Mouse (Mus musculus): ENCODE results near the gene Gm44502. TPM values are rescaled to one million over a fixed set of nuclear protein-coding genes. Genes with fewer than 3 reads are reported as not detected.
A peak's percentile ranks its signal among the peaks of the same experiment; 100 is the strongest.

Gene Gm44502
- total RNA-seq (2015; ENCODE audit: low replicate concordance), result 3.4 TPM in 1 of 2 replicates, not detected in the other
- 0.51 TPM in 1 of 2 replicates, not detected in the other for total RNA-seq (2017; ENCODE audit: low replicate concordance)

GRCm38 (mm10) chr15:89429352-89430221, at the start of gene Gm44502, which contains the start of the genes C730034F03Rik and Chkb:
TSS of gene Gm44502 (minus strand) at chr15:89429696.
TSS of gene C730034F03Rik (plus strand) at chr15:89429589.
TSS of gene Chkb (minus strand) at chr15:89429908.
- ATAC-seq (replicated peaks; ENCODE audit: low FRiP score, poor library complexity, severe bottlenecking), result peak; percentile 91

GRCm38 (mm10) chr15:89478622-89479021, 49.1 kb upstream of the Gm44502 start:
- no peak for ATAC-seq (replicated peaks; ENCODE audit: low FRiP score, poor library complexity, severe bottlenecking)

DNA sequence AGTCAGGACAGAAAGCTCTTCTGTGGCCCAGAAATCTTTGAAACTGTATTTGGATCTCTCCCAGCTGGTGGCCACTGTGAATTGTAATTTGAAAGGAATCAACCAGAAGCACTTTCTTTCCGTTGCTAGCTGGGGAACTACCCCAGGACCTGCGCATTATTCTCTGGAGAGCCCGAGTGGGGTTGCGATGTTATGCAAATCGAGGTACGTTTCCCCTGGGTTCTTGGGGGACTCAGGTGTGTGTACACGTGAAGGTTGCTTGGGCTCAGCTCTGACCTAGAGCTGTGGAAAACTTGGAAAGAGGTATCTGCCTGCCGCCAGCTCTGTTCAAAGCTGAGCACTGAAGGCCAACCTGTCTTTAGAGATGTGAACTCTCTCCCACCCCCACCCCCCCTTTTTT, 48.3 kb upstream of the Gm44502 start:
- no peak for ATAC-seq (replicated peaks; ENCODE audit: low FRiP score, poor library complexity, severe bottlenecking)

DNA sequence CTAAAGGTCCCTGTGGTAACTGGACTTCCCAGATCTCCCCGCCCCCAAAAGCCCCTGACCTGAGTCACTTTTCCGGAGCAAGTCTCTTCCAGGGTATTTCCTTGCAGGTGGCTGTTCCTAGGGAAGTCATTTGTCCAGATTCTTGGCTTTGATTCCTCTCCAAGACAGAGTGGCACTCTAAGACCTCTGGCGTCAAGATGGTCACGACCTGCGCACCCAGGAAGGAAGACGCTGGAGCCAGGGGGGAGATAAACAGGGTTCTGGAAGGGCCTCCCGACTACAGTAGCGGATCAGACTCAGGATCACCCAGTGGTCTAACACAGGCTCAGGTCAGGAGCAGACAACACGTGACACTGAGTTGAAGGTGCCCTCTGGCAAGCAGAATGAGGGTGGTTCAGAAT, 47.6 kb upstream of the Gm44502 start, which contains the start of gene Arsa:
Arsa (minus strand) TSS at position 335 of the 401 bp plus-strand sequence.
- ATAC-seq (replicated peaks; ENCODE audit: low FRiP score, poor library complexity, severe bottlenecking), result no peak

DNA sequence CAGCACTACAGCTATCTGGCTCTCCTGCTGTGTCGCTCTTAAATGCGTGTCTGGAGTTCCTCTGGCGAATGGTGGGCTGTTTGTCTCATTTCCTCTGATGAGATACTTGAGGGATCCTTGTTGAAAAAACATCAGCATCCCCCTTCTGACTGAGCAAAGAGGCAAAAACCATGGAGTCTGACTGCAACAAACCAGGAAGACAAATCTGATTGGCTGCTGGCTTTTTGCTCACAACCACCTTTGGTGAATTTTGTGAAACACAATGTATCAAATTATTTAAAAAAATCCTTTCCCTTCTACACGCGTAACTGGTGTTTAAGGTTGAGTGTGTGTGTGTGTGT, 46.9 kb upstream of the Gm44502 start:
- no peak for ATAC-seq (replicated peaks; ENCODE audit: low FRiP score, poor library complexity, severe bottlenecking)

GRCm38 (mm10) chr15:89475611-89476474, 46.3 kb upstream of the Gm44502 start:
- peak; percentile 97 for ATAC-seq (replicated peaks; ENCODE audit: low FRiP score, poor library complexity, severe bottlenecking)

DNA sequence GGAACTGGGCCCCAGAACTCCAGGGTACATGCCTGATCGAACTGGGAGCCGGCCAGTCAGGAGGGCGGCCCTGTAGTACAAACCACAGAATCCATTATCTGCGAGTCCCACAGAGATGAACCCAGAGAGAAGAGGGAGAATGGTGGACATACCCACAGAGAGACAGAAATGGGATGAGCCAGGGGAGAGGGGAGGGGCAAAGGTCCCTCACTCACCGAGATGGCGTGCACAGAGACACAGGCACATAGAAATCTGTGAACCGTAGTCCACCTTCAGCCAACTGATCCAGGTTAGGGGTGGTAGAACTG, 45.8 kb upstream of the Gm44502 start:
- ATAC-seq (replicated peaks; ENCODE audit: low FRiP score, poor library complexity, severe bottlenecking), result no peak

- ATAC-seq (replicated peaks; ENCODE audit: low FRiP score, poor library complexity, severe bottlenecking), result no peak
These were observed 45.2 kb upstream of the Gm44502 start for GRCm38 (mm10) chr15:89474596-89475292.

DNA sequence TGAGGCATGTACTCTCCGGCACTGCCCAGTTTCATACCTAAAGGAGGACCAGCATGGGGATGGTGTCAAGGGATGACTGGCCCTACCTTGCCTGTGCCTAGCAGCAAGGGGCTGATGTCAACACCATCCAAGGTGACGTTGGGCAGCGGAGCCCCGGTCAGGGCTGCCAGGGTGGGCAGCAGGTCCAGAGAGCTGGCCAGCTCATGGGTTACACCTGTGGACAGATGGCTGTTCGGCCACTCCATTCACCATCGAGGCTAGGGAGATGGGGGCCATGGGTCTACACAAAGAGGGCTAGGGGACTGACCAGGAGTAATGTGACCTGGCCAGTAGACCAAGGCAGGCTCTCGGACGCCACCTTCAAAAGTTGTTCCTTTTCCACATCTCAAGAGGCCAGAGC, 44.4 kb upstream of the Gm44502 start:
- ATAC-seq (replicated peaks; ENCODE audit: low FRiP score, poor library complexity, severe bottlenecking), result no peak

GRCm38 (mm10) chr15:89473370-89473769, 43.9 kb upstream of the Gm44502 start:
- no peak for ATAC-seq (replicated peaks; ENCODE audit: low FRiP score, poor library complexity, severe bottlenecking)

DNA sequence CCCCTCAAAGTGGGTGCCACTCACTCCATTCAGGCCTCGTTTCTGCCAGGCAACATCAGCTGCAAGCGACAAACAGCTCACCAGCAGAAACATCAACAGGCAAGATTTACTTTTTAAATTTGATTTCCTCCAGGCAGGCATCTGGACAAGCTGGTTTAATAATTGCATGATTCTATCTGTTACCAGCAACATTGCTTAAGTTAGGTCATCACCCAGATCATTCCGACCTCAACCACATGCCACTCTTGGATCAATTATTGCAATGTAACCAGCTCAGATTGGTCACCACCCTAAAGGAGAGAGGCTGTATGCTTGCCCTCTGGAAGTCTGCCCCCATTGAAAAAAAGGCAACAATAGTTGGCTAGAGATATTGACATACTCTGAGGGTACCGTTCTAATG, 42.0 kb upstream of the Gm44502 start:
- no peak for ATAC-seq (replicated peaks; ENCODE audit: low FRiP score, poor library complexity, severe bottlenecking)

DNA sequence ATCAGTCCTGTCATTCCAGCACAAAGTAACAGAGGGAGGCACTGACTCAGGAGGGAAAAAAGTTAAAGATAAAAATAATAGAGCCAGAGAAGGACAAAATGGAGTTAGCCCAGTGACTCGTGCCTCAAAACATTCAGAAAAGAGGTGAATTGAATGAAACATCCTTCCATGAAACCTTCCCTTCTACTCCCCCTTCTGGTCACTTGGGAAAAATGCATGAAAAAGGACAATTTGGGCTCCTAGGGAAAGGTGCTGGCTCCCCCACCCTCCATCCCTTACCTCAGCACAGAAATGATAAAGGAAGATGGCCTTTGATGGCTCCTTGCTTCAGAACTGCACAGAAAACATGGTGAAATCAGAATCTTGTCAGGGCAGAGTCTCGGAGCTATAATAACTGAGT, 39.1 kb upstream of the Gm44502 start:
- no peak for ATAC-seq (replicated peaks; ENCODE audit: low FRiP score, poor library complexity, severe bottlenecking)

DNA sequence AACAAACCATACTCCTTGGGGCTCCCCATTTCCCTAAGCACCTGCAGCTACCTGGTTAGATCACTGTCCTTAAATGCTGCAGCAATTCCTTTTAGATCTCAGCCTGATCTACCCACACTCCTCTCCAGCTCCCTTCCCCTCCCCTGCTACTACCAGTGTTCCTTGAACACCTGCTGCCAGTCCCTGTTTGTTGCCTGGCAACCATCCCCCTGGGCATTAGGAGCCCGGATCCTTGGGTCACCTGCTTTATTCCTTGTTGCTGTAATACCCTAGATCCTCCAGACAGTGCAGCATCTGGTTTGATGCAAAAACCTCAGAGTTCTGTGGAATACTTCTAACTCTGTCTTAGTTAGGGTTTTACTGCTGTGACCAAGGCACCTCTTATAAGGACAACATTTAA, 35.6 kb upstream of the Gm44502 start:
- no peak for ATAC-seq (replicated peaks; ENCODE audit: low FRiP score, poor library complexity, severe bottlenecking)

DNA sequence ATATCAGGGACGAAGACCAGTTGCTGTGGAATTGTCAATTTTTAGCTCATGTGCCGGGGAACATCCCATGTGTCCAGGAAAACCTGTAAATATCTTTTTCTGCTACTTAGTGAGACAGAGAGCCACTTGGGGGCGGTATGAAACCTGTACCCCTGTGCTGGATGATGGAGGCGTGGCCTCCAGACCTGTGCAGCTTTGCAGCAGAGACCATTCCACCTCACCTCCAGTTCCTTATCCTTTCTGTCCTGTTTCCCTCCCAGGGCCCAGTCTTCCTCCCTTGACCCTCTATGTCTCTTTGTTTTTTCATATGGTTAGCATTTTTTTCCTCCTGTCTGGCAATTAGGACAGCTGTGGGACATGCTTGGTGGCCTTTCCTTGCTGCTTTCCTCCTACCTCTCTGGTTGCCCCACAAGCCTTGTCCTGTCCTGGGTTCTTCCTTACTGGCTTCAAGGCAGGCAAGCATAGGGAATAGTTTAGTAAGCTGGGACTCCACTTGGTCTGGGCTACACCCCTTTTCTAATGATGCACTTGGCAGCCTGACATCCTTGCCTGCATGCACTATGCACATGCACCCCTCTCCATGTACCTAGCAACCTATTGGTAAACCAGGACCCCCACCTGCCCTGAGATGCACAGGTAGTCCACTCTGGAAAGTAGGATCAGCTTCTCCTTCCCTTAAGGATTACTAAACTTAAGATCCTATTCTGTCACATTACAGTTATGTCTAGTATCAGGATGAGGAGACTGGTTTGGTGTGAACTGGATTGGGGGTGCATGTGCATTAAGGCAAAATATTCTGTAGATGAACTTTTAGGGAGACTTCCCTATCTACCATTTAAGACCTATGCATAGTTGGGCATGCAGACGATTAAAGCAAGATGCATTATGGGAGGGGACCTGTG, 34.1 kb upstream of the Gm44502 start:
- no peak for ATAC-seq (replicated peaks; ENCODE audit: low FRiP score, poor library complexity, severe bottlenecking)

- ATAC-seq (replicated peaks; ENCODE audit: low FRiP score, poor library complexity, severe bottlenecking), result no peak
These were observed 32.7 kb upstream of the Gm44502 start for GRCm38 (mm10) chr15:89462176-89462575.

- ATAC-seq (replicated peaks; ENCODE audit: low FRiP score, poor library complexity, severe bottlenecking), result no peak
These were observed 31.8 kb upstream of the Gm44502 start for GRCm38 (mm10) chr15:89461321-89461720.

- no peak for ATAC-seq (replicated peaks; ENCODE audit: low FRiP score, poor library complexity, severe bottlenecking)
These were observed 30.8 kb upstream of the Gm44502 start for GRCm38 (mm10) chr15:89460298-89460697.

- no peak for ATAC-seq (replicated peaks; ENCODE audit: low FRiP score, poor library complexity, severe bottlenecking)
These were observed 30.3 kb upstream of the Gm44502 start for GRCm38 (mm10) chr15:89459821-89460220.

DNA sequence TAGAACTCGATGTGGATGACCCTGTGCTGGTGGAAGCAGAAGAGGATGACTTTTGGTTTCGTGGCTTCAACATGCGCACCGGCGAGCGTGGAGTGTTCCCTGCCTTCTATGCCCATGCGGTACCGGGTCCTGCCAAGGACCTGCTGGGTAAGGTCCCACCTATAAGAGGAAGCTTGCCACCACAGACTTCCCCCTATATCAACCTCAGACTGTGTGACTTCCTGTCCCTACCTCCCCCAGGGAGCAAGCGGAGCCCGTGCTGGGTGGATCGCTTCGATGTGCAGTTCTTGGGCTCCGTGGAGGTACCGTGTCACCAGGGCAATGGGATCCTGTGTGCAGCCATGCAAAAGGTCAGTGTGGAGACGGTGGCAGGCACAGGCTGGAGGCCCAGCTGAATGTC, 29.4 kb upstream of the Gm44502 start:
- ATAC-seq (replicated peaks; ENCODE audit: low FRiP score, poor library complexity, severe bottlenecking), result no peak

Data from erythroid progenitor cell, adult 5-6 weeks (primary cell).